Mouse (Mus musculus) thymus, postnatal 14 days (tissue): ENCODE measurements around the gene 9830107B12Rik.

Source experiments
- DNase-seq: peaks from one replicate; pipeline ENCODE4 v3.0.0; 2021

Gene 9830107B12Rik

DNA sequence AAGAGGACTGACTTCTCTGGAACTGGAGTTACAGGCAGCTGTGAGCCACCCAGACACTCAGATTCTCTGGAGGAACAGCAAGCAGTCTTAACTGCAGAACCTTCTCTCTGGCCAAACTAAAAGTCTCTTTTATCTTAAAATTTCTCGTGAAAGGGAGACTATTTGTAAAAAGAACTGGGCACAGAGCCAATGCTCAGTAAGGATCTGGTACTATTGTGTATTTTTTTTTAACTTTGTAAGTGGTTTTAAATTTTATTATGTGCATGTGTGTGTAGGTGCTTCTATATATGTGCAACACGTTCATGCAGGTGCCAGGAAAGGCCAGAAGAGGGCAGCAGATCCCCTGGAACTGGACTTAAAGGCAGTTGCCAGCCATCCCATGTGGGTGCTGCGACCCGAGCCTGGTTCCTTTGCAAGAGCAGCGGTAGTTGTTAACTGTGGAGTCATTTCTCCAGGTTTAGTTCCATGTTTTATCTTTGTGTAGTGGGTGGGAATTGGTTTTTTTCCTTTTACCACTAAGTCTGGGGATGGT, 52.7 kb downstream of the 9830107B12Rik start:
- DNase-seq, result peak; percentile 26

DNA sequence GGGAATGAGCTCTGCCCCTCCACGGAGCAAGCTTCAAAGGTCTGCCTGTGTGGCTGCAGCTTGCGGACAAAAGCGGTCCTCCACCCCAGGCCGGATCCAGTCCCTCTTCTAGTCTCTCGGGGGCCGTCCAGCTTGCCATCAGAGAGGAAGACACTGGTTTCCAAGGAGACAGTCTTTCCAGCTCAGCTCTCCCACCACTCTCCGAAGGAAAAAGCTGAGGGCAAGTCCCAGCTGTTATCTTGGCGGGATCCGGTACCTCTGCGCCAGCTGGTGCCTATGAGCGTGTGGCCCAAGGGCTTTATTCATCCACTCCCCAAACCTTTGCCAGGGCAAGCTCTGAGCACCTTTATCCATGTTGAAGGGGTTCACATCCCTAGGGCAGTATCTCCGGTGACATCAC, 55.8 kb downstream of the 9830107B12Rik start:
- no peak for DNase-seq

DNA sequence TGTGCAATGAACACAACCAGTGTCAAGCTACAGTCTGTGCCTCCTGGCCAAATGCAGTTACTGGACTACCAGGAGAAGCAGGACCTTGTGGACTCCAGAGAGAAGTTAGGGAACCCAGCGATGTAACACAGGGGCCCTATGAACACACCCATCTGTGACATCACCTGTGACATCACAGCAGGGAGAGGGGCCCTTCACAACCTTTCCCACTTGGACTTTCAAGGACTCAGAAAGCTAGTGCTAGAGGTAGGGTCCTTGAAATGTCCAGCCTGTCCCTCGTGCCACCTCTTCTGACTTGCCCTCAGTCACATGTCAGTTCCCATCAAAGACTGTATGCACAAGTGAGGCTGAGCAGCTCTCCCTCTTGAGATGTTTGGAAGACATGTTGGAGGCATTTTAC, 56.6 kb downstream of the 9830107B12Rik start:
- no peak for DNase-seq

DNA sequence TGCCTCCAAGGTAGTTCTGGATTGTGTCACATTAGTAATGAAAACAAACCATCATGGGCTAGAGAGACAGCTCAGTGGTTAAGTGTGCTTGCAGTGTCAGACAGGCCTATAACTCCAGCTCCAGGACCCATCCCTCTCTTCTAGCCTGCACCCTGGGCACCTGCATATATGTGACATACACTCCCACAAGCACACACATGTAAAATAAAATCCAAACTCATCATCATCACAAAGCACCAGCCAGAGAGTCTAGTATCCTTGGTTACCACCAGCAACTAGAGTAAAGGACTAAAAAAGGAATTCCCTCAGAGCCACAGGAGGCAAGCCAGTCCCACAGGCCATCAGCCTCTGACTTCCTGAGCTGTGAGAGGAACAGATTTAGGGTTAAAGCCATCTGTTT, 57.0 kb downstream of the 9830107B12Rik start, which contains the start of gene 1700067P10Rik:
Gene 1700067P10Rik (plus strand): TSS at position 301 of the 400 bp plus-strand sequence.
- DNase-seq, result no peak

DNA sequence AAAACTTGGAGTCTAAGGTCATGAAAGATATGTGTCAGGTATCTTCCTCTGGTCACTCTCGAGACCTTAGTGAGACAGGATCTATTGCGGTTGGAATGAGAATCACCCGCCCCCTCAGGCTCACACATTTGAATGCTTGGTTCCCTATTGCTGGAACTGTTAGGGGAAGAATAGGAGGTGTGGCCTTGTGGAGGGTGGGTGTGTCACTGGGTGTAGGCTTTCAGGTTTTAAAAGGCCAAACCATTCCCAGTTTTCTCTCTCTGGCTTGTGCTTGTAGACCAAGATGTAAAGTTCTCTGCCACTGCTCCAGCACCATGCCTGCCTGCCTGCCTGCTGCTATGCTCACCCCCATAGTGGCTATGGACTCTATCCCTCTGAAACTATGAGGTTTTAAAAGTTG, 65.4 kb downstream of the 9830107B12Rik start:
- DNase-seq, result no peak
